21 mouse cellular contexts compared by ENCODE assay signal in the genomic region with DNA sequence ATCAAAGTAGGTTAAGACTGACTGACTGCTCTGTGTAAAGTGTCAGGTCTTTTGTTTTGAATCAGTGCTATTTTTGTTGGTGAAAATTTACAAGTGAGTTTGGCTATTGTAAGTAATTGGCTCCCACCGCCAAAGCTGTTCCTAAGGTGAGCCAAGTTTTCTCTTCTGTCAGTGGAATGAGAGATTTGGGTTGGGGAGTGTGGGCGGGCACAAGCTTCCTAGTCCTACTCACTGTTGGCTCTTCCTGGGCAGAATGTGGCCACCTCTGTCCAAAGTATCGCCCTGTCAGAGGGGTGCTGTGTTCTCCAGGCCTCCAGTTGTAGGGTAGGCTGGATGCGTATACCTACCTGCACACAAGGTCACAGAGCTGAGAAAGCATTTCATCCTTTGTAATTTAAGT. TPM values are rescaled to one million over a fixed set of nuclear protein-coding genes. Genes with fewer than 3 reads are reported as not detected.
DNase-seq lines count a peak whose midpoint lies in the region; ATAC-seq and TF ChIP-seq lines count a peak whose summit lies in the region.
"Had no signal": no experiment of that assay in that cellular context is flagged by ENCODE, and none has a peak within 500 bp of the region (broad histone marks: within the 10 kb centered on the region; RNA-seq: fewer than 3 reads in every experiment).

No protein-coding gene starts in this region.

- peaks cover 18% of the 10 kb centered on the region for H3K36me3 ChIP-seq in heart, embryonic 12.5 days
- H3K36me3 ChIP-seq in lung, postnatal 0 days (ENCODE audit: insufficient read depth, low read length) = no peaks in the 10 kb centered on the region
- no peaks in the 10 kb centered on the region for H3K36me3 ChIP-seq in midbrain, embryonic 11.5 days (ENCODE audit: control insufficient read depth, insufficient read depth, low read length)
- H3K36me3 ChIP-seq: forebrain, embryonic 15.5 days; G1E; hindbrain, embryonic 12.5 days had no signal

- peak; percentile 89 for DNase-seq in heart, adult 11 months
- no peak for DNase-seq in heart, adult 9 months (ENCODE audit: low spot score in 2 of 2)
- no peak for DNase-seq in heart, postnatal 36 days
- no peak for DNase-seq in lung, postnatal 0 days (ENCODE audit: low spot score)
- DNase-seq in lung, postnatal 4 days = no peak
- no peak for DNase-seq in midbrain, embryonic 11.5 days (ENCODE audit: low spot score, missing footprints)
- DNase-seq: adrenal gland, postnatal 10 days; B cell, adult 2 months; cerebellum, adult 11-12 months; cerebellum, adult 9-10 months; cerebellum, postnatal 25 days; gastrocnemius, postnatal 36 days had no signal

- no peak overlapping the region for H3K4me2 ChIP-seq in heart, embryonic 12.5 days
- H3K4me2 ChIP-seq in lung, postnatal 0 days (replicated peaks; ENCODE audit: low read depth, low read length) = no peak overlapping the region
- H3K4me2 ChIP-seq in midbrain, embryonic 11.5 days = no peak overlapping the region
- H3K4me2 ChIP-seq: embryonic facial prominence, embryonic 12.5 days; forebrain, embryonic 15.5 days; hindbrain, embryonic 12.5 days had no signal

- no peak overlapping the region for H3K4me3 ChIP-seq in heart, embryonic 12.5 days
- no peak overlapping the region for H3K4me3 ChIP-seq in lung, postnatal 0 days (ENCODE audit: low read depth, low read length)
- no peak overlapping the region for H3K4me3 ChIP-seq in midbrain, embryonic 11.5 days (ENCODE audit: low read depth, low read length)
- H3K4me3 ChIP-seq: embryonic facial prominence, embryonic 12.5 days; forebrain, embryonic 15.5 days; hindbrain, embryonic 12.5 days had no signal

- H3K27me3 ChIP-seq in heart, embryonic 12.5 days (replicated peaks) = no peaks in the 10 kb centered on the region
- H3K27me3 ChIP-seq in lung, postnatal 0 days (replicated peaks; ENCODE audit: insufficient read depth, low read length) = no peaks in the 10 kb centered on the region
- no peaks in the 10 kb centered on the region for H3K27me3 ChIP-seq in midbrain, embryonic 11.5 days (ENCODE audit: control insufficient read depth, insufficient read depth, low read length)
- H3K27me3 ChIP-seq: embryonic facial prominence, embryonic 12.5 days; hindbrain, embryonic 12.5 days had no signal

- no peak for TF ChIP-seq EP300 in lung, postnatal 0 days (IDR thresholded peaks at IDR 0.05)

- peak overlapping the region; percentile 81; the same call in 1 of the 2 replicates for H3K27ac ChIP-seq in heart, embryonic 12.5 days (ENCODE audit: poor library complexity, severe bottlenecking)
- 0 out of 2 replicates have a peak overlapping the region, but pooled peaks have one; percentile 26 for H3K27ac ChIP-seq in lung, postnatal 0 days (ENCODE audit: low read length)
- no peak overlapping the region for H3K27ac ChIP-seq in midbrain, embryonic 11.5 days (ENCODE audit: low read depth, low read length)
- H3K27ac ChIP-seq: embryonic facial prominence, embryonic 12.5 days; forebrain, embryonic 15.5 days; hindbrain, embryonic 12.5 days had no signal

- WGBS in heart, embryonic 12.5 days = 84% methylated on average over 4 of the region's 4 CpGs
- WGBS in lung, postnatal 0 days = 85% methylated on average over 4 of the region's 4 CpGs
- 91% methylated on average over 4 of the region's 4 CpGs for WGBS in midbrain, embryonic 11.5 days

- intact Hi-C loops in heart, postnatal 36 days (cut with DNase I) = no loop called here

- H3K9ac ChIP-seq in heart, embryonic 12.5 days = no peak overlapping the region
- no peak overlapping the region for H3K9ac ChIP-seq in lung, postnatal 0 days (replicated peaks; ENCODE audit: low read depth)
- no peak overlapping the region for H3K9ac ChIP-seq in midbrain, embryonic 11.5 days (ENCODE audit: low read length)
- H3K9ac ChIP-seq: embryonic facial prominence, embryonic 12.5 days; forebrain, embryonic 15.5 days; hindbrain, embryonic 12.5 days had no signal

- H3K9me3 ChIP-seq in heart, embryonic 12.5 days (replicated peaks) = no peaks in the 10 kb centered on the region
- H3K9me3 ChIP-seq in lung, postnatal 0 days (ENCODE audit: low read length) = no peaks in the 10 kb centered on the region
- H3K9me3 ChIP-seq in midbrain, embryonic 11.5 days (ENCODE audit: control insufficient read depth, low read length) = no peaks in the 10 kb centered on the region
- H3K9me3 ChIP-seq: embryonic facial prominence, embryonic 12.5 days; forebrain, embryonic 15.5 days; G1E; hindbrain, embryonic 12.5 days had no signal

- peaks cover 68% of the 10 kb centered on the region for H3K4me1 ChIP-seq in heart, embryonic 12.5 days (replicated peaks)
- H3K4me1 ChIP-seq in lung, postnatal 0 days (ENCODE audit: insufficient read depth, low read depth, low read length) = peaks cover 9% of the 10 kb centered on the region; the same call in 1 of the 2 replicates
- H3K4me1 ChIP-seq in midbrain, embryonic 11.5 days (ENCODE audit: control insufficient read depth, insufficient read depth, low read length) = peaks cover 6% of the 10 kb centered on the region

- ATAC-seq in heart, embryonic 12.5 days (ENCODE audit: insufficient number of reproducible peaks, low FRiP score) = no peak
- no peak for ATAC-seq in lung, postnatal 0 days
- ATAC-seq in midbrain, embryonic 11.5 days (ENCODE audit: low FRiP score) = no peak
- ATAC-seq: CD4-positive, CD25-positive, alpha-beta regulatory T cell, adult 4 months; forebrain, embryonic 15.5 days; hindbrain, embryonic 16.5 days; inflammation-experienced regulatory T-cells, adult 6 months; intestine, postnatal 0 days had no signal

- TF ChIP-seq CTCF in lung, postnatal 0 days (IDR thresholded peaks at IDR 0.05) = no peak

RNA-seq across cellular contexts. Expression of gene Wdsub1, which starts 57.0 kb away (rescaled TPM):
- polyA plus RNA-seq in heart, embryonic 12.5 days (2016; fragmentation: Nextera tagmentation; extraction: Ambion mirVana) = 46.7 and 47.8 TPM in 2 replicates
- 10 to 100 TPM; 22.6 to 26.1 TPM for total RNA-seq in heart, postnatal 36 days (2021)
- polyA plus RNA-seq in lung, postnatal 0 days (2015; fragmentation: Nextera tagmentation; extraction: Ambion mirVana) = 42.3 and 44.6 TPM in 2 replicates
- 18.5 and 19.2 TPM in 2 replicates for polyA plus RNA-seq in midbrain, embryonic 11.5 days (2014; fragmentation: Nextera tagmentation; extraction: Ambion mirVana)
